Mouse (Mus musculus) hindbrain, embryonic 13.5 days (tissue): ENCODE data around the gene Adarb1. TPM values are rescaled to one million over a fixed set of nuclear protein-coding genes. Genes with fewer than 3 reads are reported as not detected.

Source experiments
- ATAC-seq: fragments of 200-750 bp; cut with Nextera tagmentation; 2 replicates; pipeline ENCODE4 v1.8.0; 2017; ENCODE audit warnings: moderate TSS enrichment; ENCODE audit not compliant: low FRiP score
- H3K27ac ChIP-seq: fragments of 300-500 bp; sonication (generic); 2 replicates; pipeline ENCODE4 v1.5.1; 2015; ENCODE audit warnings: inconsistent platforms, mild to moderate bottlenecking, moderate library complexity
- H3K27me3 ChIP-seq: fragments of 300-500 bp; sonication (generic); 2 replicates; pipeline ENCODE4 v1.6.1; 2015; ENCODE audit warnings: mild to moderate bottlenecking, inconsistent platforms
- H3K36me3 ChIP-seq: fragments of 300-500 bp; sonication (generic); 2 replicates; pipeline ENCODE4 v1.6.1; 2015; ENCODE audit warnings: mild to moderate bottlenecking, inconsistent platforms
- H3K4me1 ChIP-seq: fragments of 300-500 bp; sonication (generic); replicated peaks from 2 replicates; pipeline ENCODE4 v1.6.1; 2015; ENCODE audit warnings: inconsistent platforms
- H3K4me2 ChIP-seq: fragments of 300-500 bp; sonication (generic); 2 replicates; pipeline ENCODE4 v1.6.1; 2015; ENCODE audit warnings: inconsistent platforms, mild to moderate bottlenecking, moderate library complexity
- H3K4me3 ChIP-seq: fragments of 300-500 bp; sonication (generic); 2 replicates; pipeline ENCODE4 v1.5.1; 2015; ENCODE audit warnings: mild to moderate bottlenecking, inconsistent platforms
- H3K9ac ChIP-seq: fragments of 300-500 bp; sonication (generic); 2 replicates; pipeline ENCODE4 v1.6.1; 2015; ENCODE audit warnings: mild to moderate bottlenecking, inconsistent platforms
- H3K9me3 ChIP-seq: fragments of 300-500 bp; sonication (generic); 2 replicates; pipeline ENCODE4 v1.6.1; 2016; ENCODE audit warnings: inconsistent platforms
- WGBS: fragments of 180-500 bp; shearing (Covaris S2); methylation state at CpG from one replicate; pipeline ENCODE4 v1.1.7; 2015; 5-methylcytosine and 5-hydroxymethylcytosine counted together
- polyA plus RNA-seq: library from polyadenylated mRNA; unstranded; fragments of >200 nt; fragmentation: Nextera tagmentation; extraction: Ambion mirVana; gene quantifications from 2 replicates; pipeline ENCODE4 v1.2.1, GENCODE M21; 2015

Adarb1 gene
- polyA plus RNA-seq, 1 experiment from 2014 or later = 12.0 TPM

DNA sequence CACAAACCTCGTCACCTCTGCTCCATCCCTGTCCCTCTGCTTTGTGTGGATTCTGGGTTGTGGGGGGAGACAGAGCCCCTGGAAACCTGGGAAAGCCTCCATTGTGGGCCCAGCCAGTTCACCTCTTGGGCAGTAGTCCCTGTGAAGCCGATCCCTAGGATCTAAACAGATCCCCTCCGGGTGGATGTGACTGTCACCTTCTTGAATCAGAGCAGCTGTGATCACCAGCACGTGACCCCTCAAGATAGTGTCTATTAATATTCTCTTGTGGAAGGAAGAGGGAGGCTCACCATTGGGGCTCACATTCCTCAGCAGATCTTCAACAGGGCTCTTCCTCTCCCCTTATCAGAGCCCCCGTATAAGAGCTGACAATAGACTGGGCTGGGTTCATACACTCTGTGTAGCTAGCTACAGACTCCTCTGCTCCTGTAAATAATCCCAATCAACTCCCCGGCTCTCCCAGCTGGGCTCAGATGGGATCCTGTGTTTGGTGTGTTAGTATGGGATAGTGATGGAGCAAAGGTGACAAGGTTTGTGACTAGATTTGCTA is 30.7 kb upstream of the Adarb1 start:
- ATAC-seq = no peak
- Histone ChIP-seq H3K9me3 (peaks cover 4% of the 10 kb centered on the region), H3K27ac (no peak overlapping the region), H3K36me3 (no peaks in the 10 kb centered on the region), H3K27me3 (no peaks in the 10 kb centered on the region), H3K4me3 (no peak overlapping the region), H3K4me1 (peaks cover 17% of the 10 kb centered on the region), H3K9ac (no peak overlapping the region), H3K4me2 (no peak overlapping the region)
- WGBS = 70% methylated on average over 6 of the region's 6 CpGs

DNA sequence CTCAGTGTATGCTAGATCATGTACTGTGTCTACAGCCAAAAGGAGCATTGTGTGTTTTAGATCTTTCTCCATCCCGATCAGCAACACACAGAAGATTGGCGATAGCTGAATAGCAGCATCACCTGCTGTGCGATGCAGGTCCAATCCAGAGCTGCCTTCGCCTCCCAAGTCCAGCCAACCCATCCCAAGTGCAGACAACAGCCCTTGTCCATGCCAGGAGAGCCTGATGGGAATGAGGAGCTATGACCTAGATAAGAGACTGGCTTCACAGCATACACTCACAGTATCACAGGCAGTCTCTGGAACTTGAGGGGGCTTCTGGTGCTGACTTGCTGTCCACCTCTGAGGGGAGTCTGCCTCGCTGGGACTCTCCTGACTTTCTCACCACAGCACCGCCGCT is 30.1 kb upstream of the Adarb1 start:
- no peak for ATAC-seq
- H3K36me3 ChIP-seq = no peaks in the 10 kb centered on the region
- peaks cover 4% of the 10 kb centered on the region for H3K9me3 ChIP-seq
- no peak overlapping the region for H3K4me2 ChIP-seq
- H3K4me1 ChIP-seq = peaks cover 17% of the 10 kb centered on the region
- H3K27ac ChIP-seq = no peak overlapping the region
- no peak overlapping the region for H3K4me3 ChIP-seq
- H3K9ac ChIP-seq = no peak overlapping the region
- WGBS = 76% methylated on average over 7 of the region's 7 CpGs
- no peaks in the 10 kb centered on the region for H3K27me3 ChIP-seq

DNA sequence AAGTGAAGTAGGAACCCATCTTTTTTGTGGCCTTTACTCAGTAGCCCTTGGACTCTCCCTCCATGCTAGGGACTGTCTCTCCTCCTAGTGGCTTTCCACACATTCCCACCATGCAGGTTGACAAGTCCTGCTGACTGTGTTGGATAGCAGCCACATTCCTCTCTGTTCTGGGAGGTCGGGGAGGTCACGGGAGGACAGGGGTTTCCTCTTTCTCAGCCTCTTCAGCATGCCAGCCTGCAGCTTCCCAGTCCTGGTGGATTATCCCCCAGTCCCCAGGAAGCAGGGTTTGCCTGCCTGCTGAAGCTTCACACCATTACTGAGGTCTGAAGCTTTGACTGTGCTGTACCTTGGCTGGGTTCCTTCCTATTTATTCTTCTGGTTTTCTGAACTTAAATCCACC is 29.7 kb upstream of the Adarb1 start:
- Histone ChIP-seq H3K9ac (no peak overlapping the region), H3K4me2 (no peak overlapping the region), H3K27me3 (no peaks in the 10 kb centered on the region), H3K9me3 (peaks cover 2% of the 10 kb centered on the region), H3K4me1 (peaks cover 17% of the 10 kb centered on the region), H3K4me3 (no peak overlapping the region), H3K27ac (no peak overlapping the region), H3K36me3 (no peaks in the 10 kb centered on the region)
- WGBS = 13% methylated on average over 2 of the region's 2 CpGs
- ATAC-seq = no peak

- H3K4me2 ChIP-seq = no peak overlapping the region
- H3K4me3 ChIP-seq = no peak overlapping the region
- H3K27ac ChIP-seq = no peak overlapping the region
- no peak for ATAC-seq
- no peak overlapping the region for H3K9ac ChIP-seq
- no peaks in the 10 kb centered on the region for H3K4me1 ChIP-seq
- no peaks in the 10 kb centered on the region; the same call in 1 of the 2 replicates for H3K9me3 ChIP-seq
- H3K27me3 ChIP-seq = no peaks in the 10 kb centered on the region
- no peaks in the 10 kb centered on the region for H3K36me3 ChIP-seq
- WGBS = 85% methylated on average over 4 of the region's 4 CpGs
Measured at GRCm38 (mm10) chr10:77442250-77442649, 24.2 kb upstream of the Adarb1 start.

DNA sequence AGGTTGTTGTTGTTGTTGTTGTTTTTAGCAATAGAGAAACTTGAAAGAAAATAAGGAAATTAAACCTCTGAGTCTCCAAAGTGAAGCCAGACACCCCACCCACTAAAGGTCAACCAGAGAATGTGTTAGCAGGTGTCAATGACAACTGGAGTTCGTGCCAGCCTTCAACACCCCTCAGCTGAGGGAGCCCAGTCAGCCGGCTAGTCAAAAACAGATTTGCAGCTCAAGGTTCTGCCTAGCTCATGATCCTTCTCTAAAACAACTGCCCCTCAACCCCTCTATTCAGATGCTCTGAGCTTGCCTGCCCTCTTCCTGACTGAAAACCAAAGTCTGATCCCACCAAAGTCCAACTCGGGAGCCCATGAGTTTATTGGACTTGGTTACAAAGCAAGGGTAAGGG is 23.7 kb upstream of the Adarb1 start:
- H3K27me3 ChIP-seq = no peaks in the 10 kb centered on the region
- H3K9ac ChIP-seq = no peak overlapping the region
- no peaks in the 10 kb centered on the region; the same call in 1 of the 2 replicates for H3K9me3 ChIP-seq
- no peak overlapping the region for H3K27ac ChIP-seq
- no peak overlapping the region for H3K4me3 ChIP-seq
- no peaks in the 10 kb centered on the region for H3K4me1 ChIP-seq
- no peak for ATAC-seq
- no peak overlapping the region for H3K4me2 ChIP-seq
- WGBS = 93% methylated on average over 3 of the region's 3 CpGs
- no peaks in the 10 kb centered on the region for H3K36me3 ChIP-seq

- H3K4me3 ChIP-seq = no peak overlapping the region
- H3K27me3 ChIP-seq = no peaks in the 10 kb centered on the region
- no peaks in the 10 kb centered on the region; the same call in 1 of the 2 replicates for H3K9me3 ChIP-seq
- H3K27ac ChIP-seq = no peak overlapping the region
- no peak overlapping the region for H3K9ac ChIP-seq
- ATAC-seq = no peak
- no peak overlapping the region for H3K4me2 ChIP-seq
- no peaks in the 10 kb centered on the region for H3K4me1 ChIP-seq
- H3K36me3 ChIP-seq = no peaks in the 10 kb centered on the region
- 75% methylated on average over 19 of the region's 19 CpGs for WGBS
Measured at GRCm38 (mm10) chr10:77440841-77441755, 23.0 kb upstream of the Adarb1 start.

DNA sequence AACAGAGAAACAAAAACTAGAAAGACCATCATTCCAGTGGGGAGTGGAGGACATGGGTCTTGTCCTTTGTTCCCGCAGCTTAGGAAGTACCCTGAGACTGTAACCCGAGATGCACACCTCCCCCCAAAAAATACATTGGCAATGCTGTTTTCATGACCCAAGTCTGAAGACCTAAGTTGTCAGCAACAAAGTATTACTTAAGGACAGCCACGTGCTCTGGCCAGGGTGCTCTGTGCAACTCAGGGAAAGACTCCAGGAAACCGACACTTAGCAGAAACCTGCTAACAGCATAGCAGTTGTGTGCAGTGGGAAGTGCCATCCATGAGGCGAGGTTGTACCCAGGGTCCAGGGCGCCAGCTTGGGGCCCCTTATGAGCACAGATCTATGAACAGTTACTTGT is 22.2 kb upstream of the Adarb1 start:
- no peak overlapping the region for H3K27ac ChIP-seq
- 74% methylated on average over 6 of the region's 6 CpGs for WGBS
- H3K9me3 ChIP-seq = no peaks in the 10 kb centered on the region; the same call in 1 of the 2 replicates
- no peak overlapping the region for H3K9ac ChIP-seq
- 0 out of 2 replicates have a peak, but pooled peaks cover 2% of the 10 kb centered on the region for H3K27me3 ChIP-seq
- H3K4me2 ChIP-seq = no peak overlapping the region
- H3K36me3 ChIP-seq = no peaks in the 10 kb centered on the region
- no peak overlapping the region for H3K4me3 ChIP-seq
- no peaks in the 10 kb centered on the region for H3K4me1 ChIP-seq
- no peak for ATAC-seq

GRCm38 (mm10) chr10:77439026-77439425 is 21.0 kb upstream of the Adarb1 start:
- no peak overlapping the region for H3K4me3 ChIP-seq
- 0 out of 2 replicates have a peak, but pooled peaks cover 2% of the 10 kb centered on the region for H3K27me3 ChIP-seq
- no peaks in the 10 kb centered on the region for H3K9me3 ChIP-seq
- H3K9ac ChIP-seq = no peak overlapping the region
- no peaks in the 10 kb centered on the region for H3K36me3 ChIP-seq
- no peak overlapping the region for H3K4me2 ChIP-seq
- peaks cover 11% of the 10 kb centered on the region for H3K4me1 ChIP-seq
- WGBS = 86% methylated on average over 3 of the region's 3 CpGs
- H3K27ac ChIP-seq = no peak overlapping the region
- ATAC-seq = no peak

DNA sequence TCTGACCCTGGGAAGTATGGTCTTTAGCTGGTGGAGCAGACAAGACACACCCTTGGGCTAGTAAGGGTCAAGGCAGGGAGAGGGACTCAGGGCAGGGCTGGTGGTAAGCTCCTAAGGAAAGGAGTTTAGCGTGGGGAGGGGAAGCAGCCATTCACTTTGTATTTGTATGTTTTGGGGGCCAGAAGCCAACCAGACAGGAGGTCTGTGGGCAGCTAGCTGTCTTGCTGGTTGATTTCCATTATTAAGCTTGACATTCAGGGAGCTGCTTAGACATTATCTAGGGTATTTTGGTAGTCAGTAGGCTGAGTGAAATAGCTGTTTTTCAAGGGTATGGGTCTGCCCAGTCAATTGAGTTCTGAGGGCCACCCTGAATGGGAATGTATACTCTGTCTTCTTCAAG is 20.0 kb upstream of the Adarb1 start:
- ATAC-seq = no peak
- no peak overlapping the region for H3K27ac ChIP-seq
- no peaks in the 10 kb centered on the region for H3K9me3 ChIP-seq
- H3K9ac ChIP-seq = no peak overlapping the region
- H3K4me2 ChIP-seq = no peak overlapping the region
- H3K4me1 ChIP-seq = peaks cover 11% of the 10 kb centered on the region
- 0 out of 2 replicates have a peak, but pooled peaks cover 2% of the 10 kb centered on the region for H3K27me3 ChIP-seq
- no peaks in the 10 kb centered on the region for H3K36me3 ChIP-seq
- H3K4me3 ChIP-seq = no peak overlapping the region
- WGBS = 68% methylated on average over 1 of the region's 1 CpGs

GRCm38 (mm10) chr10:77435343-77435742 is 17.3 kb upstream of the Adarb1 start:
- Histone ChIP-seq H3K36me3 (no peaks in the 10 kb centered on the region), H3K4me3 (no peak overlapping the region), H3K27me3 (0 out of 2 replicates have a peak, but pooled peaks cover 2% of the 10 kb centered on the region), H3K4me2 (no peak overlapping the region), H3K27ac (no peak overlapping the region), H3K9ac (0 out of 2 replicates have a peak overlapping the region, but pooled peaks have one; percentile 0), H3K4me1 (peaks cover 11% of the 10 kb centered on the region), H3K9me3 (no peaks in the 10 kb centered on the region)
- 70% methylated on average over 4 of the region's 4 CpGs for WGBS
- no peak for ATAC-seq

DNA sequence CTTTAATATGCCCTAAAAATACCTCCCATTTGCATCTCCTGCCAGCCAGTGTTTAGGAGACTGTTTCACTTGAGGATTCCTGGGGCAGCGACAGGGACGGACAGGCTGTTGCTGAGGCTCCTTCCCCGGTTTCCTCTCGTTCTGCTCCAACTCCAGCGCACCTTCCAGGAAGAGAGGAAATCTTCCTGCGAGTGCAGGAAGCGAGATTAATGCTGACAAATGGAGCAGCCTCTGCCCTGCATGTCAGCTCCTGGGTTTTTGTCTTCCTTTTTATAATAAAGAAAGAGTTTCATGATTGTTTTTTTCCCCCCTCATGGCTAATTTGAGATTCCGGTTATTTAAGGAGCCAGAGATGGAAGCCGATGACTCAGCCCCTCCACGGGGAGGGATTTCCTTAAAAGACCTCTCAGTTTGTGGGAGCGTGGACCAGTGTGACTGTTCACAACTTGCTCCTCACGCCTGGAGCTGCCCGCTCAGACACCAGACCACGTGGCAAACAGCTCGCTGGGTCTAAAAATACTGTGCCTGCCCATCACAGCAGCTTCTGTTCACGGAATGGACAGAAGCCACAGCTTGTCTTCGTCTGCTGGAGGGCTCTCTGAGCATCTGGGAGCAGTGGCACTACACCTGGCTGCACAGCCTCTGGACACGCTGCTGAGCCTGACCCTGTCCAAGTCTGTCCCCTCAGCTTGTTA is 16.5 kb upstream of the Adarb1 start:
- Histone ChIP-seq H3K9me3 (no peaks in the 10 kb centered on the region), H3K4me3 (peak overlapping the region; percentile 11; the same call in 1 of the 2 replicates), H3K27ac (no peak overlapping the region), H3K36me3 (no peaks in the 10 kb centered on the region), H3K4me1 (peaks cover 11% of the 10 kb centered on the region), H3K27me3 (0 out of 2 replicates have a peak, but pooled peaks cover 2% of the 10 kb centered on the region), H3K9ac (peak overlapping the region; percentile 0; the same call in 1 of the 2 replicates), H3K4me2 (peak overlapping the region; percentile 42)
- no peak for ATAC-seq
- 33% methylated on average over 18 of the region's 18 CpGs for WGBS

DNA sequence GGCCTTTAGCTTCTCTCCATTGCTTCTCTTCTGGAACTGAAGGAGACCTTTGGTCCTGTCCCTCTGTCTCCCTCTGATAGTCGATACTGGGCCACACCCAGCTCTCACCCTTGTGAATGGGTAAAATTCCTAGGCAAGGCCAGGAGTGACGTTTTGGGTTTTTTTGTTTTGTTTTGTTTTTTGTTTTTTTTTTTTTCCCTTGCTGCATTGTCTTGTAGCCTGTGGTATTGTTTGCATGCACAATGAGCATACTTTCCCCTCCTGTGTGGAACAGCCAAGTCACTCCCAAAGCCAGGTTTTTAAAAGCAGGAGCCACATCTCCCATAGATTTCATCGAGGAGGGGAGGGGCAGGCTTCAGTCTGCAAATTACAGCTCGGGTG is 16.0 kb upstream of the Adarb1 start:
- H3K27me3 ChIP-seq = 0 out of 2 replicates have a peak, but pooled peaks cover 2% of the 10 kb centered on the region
- H3K4me3 ChIP-seq = 0 out of 2 replicates have a peak overlapping the region, but pooled peaks have one; percentile 11
- peak overlapping the region; percentile 0; the same call in 1 of the 2 replicates for H3K9ac ChIP-seq
- no peak for ATAC-seq
- no peaks in the 10 kb centered on the region for H3K9me3 ChIP-seq
- no peak overlapping the region for H3K27ac ChIP-seq
- no peaks in the 10 kb centered on the region for H3K36me3 ChIP-seq
- H3K4me1 ChIP-seq = peaks cover 11% of the 10 kb centered on the region
- WGBS = 30% methylated on average over 4 of the region's 4 CpGs
- H3K4me2 ChIP-seq = peak overlapping the region; percentile 42
